Mouse (Mus musculus) urinary bladder, adult 2 months (tissue): ENCODE measurements around the gene Pakap. TPM values are rescaled to one million over a fixed set of nuclear protein-coding genes. Genes with fewer than 3 reads are reported as not detected.

Source experiments
- DNase-seq: peaks from one replicate; pipeline ENCODE4 v3.0.0; 2022; ENCODE audit warnings: low spot score
- polyA plus RNA-seq: library from polyadenylated mRNA; depleted of rRNA; stranded (reverse); fragments of >200 nt; gene quantifications from 2 replicates; pipeline ENCODE4 v1.2.3, GENCODE M21; 2012

Gene Pakap
- polyA plus RNA-seq, 1 experiment: 3.6 TPM

DNA sequence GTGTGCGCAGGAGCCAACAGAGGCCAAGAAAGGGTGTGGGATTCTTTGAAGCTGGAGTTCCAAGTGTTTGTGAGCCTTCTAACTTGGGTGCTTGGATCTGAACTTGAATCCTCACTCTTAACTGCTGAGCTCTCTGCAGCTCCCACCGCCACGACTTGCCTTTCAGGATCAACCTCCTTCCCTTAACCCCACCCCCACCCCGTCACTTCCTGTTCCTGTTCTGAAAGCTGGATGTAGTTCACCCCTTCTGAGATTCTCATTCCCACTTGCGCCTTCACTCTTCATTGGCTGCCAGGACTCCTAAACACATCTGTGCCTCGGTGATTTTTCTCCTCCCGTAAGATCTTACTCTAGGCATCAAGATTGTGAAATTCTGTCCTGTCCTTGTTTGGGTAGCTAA lies 106.4 kb downstream of the Pakap start:
- DNase-seq: no peak

DNA sequence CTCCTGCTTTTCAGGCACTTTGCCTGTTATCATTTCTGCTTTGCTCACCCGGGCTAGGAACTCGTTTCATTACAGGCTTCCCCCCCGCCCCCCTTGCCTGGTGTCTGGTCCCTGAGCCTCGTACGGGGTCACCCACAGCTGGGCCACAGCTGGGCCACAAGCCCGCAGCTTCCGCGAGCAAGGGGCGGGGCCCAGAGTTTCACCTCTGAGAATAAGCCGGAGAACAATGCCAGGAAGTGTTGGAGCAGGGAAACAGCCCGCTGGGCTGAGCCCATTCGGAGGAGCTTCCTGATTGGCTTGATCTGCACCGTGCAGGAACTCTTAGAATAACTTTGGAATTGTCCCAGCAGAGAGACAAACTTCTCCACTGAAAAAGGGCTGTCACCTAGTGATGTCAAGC lies 107.4 kb downstream of the Pakap start:
- DNase-seq: no peak

DNA sequence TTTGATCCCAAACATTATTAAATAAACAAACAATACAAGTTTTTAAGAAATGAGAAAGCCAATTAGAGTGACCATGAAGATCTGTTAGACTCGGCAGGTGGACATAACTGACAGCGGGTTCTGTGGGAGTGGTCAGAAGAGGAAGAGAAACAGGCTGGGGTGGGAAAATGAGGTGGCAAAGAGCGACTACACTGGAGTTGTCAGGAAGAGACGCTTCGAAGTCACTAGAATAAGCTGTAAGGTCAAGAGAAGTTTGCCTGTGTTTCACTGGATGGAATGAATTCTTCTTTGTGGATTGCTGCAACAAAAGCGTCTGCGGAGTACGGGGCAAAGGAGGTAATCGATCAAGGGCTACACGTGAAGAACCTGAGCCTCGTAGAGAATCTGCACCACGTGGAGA lies 109.9 kb downstream of the Pakap start:
- no peak for DNase-seq

DNA sequence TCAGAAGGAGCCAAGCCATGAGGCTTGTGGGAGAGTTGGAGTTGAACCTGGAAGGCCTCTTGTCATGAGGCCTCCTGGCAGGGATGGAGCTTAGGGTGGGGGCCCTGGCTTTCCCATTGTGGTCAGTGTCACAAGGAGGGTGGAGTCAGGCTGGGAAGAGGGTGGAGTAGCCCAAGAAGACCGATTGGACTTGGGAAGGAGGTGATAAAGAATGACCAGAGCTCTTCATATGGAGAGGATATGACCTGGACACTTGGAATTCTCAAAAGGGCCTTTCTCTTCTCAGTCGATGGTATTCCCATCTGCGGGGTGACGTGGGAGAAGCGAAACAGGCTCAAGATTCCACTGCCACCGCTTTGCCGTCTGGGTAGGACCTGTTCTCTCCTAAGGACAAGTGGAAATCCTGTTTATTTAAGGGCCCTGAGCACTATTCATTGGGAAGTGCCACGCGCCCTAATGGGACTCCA lies 111.0 kb downstream of the Pakap start:
- no peak for DNase-seq

DNA sequence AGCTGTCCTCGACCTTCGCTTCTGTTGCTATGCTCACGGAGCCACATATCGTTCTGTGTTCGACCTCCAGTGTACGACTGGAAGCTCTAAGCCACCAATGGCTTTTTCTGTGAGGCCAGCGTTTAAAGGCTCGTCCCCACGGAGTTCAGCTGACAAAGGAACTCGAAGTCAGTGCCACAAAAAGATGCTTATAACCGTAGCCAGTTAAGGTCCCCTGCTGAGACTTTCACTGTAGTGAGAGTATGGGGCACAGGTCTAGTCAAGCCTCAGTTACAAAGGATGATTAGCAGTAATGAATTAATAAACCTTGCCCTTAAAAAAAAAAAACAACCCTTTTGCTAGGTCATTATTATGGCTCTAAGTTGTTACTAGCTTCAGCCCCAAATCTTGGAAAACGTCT lies 112.2 kb downstream of the Pakap start:
- no peak for DNase-seq

DNA sequence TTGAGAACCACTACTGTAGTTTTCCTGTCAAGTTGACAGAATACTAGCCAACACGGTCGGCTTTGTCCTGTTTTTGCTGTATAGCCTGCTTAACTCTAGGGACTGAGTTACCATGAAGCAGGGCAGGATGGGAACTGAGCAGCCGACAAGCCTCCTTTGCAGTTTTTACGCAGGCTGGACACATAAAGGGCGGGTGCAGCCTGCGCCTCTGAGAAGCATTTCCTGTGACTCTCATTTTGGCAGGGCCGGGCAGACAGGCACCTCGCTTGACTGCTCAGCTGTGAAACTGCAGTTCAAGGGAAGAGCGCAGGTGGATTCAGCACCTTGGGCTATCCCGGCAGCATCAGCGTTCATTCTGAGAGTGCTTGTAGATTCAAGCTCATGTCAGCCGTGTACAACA lies 113.5 kb downstream of the Pakap start:
- DNase-seq: no peak

DNA sequence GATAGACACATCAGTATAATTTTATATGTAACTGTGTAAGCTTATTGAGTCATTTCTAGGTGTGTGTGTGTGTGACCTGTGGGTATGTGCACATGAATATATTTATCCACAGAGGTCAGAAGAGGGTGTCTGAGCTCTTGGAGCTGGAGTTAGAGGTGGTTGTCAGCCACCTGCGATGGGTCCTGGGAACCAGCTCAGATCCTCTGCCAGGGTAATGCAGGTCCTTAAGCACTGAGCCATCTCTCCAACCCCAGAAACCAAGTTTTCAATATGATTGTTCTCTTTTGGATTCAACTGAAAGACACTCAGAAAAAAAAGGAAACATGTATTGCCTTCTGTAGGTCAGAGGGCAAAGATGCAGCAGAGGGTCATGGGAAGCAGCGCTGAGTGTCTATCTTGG lies 114.4 kb downstream of the Pakap start:
- DNase-seq: no peak

DNA sequence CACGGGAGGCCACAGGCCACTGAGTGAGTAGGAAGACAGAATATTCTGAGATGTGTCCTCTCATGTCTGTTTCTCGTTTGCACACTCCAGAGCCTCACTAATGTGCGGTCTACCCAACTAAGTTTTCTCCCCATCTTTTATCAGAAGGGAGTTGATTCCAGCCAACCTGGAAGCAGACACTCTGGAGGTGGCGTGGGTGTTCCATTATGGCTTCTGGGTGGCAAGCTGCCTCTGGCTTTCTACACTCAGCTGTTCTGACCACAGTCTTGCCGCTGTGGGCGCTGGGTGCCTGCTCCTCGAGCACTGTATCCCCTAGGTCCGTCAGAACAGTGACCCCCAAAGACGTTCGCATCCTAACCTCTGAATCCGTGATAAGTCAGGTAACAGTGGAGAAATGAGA lies 115.0 kb downstream of the Pakap start:
- DNase-seq: no peak

DNA sequence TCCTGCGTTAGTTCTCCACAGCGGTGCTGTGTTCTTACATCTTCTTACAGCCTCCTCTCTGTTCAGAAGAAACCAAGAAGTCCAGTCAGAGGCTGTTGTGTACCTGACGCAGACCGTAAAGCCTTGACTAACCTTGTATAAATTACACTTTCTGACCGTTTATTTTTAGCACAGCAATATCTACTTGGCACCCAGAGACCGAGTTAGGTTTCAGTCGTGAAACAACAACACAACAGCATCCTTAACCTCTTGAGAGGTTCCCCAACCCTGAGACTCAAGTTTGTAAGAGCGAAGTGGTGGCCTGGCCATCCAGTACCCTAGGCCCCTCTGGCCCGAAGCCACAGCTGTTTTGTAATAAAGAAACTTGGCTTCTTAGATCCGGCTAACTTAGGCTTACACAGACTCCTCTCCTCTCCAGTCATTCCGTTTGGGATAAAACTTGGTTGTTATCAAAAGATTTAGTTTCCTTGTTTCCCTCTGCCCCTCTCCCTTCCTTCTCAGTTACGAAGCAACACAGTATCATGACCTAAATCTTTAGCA lies 116.8 kb downstream of the Pakap start:
- no peak for DNase-seq

DNA sequence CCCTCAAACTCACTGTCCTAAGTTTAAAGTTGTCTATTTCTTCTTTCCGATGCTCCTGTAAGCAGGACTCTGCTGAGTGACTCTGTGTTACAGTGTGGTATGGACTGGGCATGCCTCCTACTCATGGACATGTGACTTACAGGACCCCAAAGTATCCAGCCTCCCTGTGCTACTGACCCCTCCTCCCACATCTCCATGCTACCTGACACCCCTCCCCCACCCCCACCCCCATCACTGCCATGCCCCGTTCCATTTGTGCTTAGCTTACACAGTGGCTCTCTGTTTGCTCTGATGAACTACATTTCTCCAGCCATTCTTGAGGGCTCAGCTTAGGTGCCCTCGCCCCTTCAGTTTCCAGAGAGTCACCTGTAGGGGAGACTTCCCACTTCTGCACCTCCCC lies 118.8 kb downstream of the Pakap start:
- DNase-seq: no peak

DNA sequence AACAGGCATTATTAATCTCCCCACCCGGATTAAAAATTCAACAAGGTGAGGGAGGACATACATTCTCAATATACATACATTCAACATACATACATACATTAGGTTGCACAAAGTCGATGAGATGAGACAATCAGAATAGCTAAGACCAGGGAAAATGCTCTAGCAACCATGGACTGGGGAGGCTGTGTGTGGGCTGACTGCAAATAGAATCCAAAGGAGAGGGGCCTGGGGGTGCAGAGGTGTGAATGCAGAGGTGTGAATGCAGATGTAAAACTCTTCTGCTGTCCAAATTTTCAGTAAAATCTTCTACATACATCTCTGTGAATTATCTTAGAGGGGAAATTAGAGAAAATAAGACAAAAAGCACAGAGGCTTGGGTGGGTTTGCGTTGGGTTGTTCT lies 119.6 kb downstream of the Pakap start:
- DNase-seq: no peak

DNA sequence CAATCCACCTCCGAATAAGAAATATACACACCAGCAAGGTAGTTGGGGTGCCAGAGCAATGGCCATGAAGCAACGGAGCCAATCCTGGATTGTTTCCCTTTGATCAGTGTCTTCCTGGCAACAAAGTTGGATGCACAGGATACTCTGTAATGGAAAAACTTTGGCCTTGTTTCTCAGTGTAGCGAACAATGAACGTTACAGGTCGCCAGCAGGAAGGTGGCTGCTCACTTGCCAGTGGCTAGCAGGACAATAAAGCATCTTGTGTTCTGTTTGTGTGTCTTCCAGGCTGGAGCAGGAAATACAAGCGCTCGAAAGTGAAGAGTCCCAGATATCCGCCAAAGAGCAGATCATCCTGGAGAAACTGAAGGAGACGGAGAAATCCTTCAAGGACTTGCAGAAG lies 120.2 kb downstream of the Pakap start:
- DNase-seq: no peak

DNA sequence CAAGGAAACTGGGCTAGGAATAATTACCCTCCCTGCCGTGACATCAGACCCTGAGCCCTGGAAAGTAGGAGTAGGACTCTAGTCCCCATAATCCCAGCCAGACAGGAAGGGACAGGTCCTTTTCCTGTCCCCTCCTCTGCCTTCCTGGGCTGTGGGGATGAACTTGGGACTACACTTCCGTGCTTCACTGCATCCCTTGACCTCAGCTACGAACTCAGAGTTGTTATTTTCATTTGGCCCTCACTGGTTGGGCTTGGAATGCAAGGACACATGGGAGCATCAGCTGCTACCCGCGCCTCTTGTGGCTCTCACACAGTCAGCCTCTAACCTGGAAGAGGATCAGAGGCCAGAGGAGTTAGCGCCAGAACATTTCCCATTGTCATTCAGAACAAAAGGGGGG lies 122.0 kb downstream of the Pakap start:
- DNase-seq: no peak

DNA sequence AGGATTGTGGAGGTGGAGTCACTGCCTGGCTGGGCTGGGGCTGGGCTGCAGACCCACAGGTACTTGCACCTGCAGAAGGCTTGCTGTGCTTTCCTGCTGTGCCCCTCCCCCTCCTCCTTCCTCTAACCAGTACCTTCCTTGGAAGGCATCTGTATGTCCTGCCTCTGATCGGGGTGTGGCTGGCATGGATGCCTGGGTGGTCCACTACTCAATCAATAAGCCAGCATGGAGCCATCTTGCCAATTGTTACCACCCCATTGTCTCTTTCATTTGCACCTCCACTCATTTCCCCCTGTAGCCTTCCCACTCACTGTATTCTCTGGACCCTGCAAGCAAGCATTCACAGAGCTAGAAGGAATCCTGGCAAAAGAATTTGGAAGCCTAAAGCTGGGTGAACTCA lies 122.8 kb downstream of the Pakap start:
- DNase-seq: no peak

DNA sequence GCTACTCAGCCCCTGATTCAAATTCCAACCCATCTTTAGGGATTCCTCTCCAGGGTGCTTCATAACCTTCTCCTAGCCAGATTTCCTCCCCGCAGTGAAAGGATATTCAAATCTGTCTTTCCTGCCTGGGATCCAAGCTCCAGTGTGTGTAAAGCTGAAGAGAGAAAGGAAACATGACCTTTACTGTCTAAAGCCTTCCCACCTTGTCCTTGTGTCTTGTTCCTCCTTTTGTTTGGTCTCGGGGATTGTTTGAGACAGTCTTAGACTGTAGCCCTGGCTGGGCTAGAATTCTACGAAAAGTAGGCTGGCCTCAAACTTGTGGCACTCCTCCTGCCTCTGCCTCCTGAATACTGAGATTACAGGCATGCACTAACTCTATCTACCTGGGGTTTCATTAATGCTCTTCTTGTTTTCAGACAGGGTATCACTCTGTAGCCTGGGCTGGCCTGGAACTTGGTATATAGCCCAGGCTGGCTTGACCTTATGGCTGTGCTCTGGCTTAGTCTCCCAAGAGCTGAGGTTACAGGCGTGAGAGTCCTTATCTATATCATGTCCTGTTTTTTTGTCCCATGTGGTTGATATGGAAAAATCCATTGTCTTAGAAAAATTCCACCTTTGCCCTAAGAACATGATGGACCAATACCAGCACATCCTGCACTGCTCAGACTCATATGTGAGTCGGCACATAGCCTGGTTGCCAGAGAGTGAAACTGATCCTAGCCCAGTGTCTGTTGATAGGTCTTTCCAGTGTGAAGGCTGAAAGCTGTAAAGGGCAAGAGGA lies 126.6 kb downstream of the Pakap start:
- no peak for DNase-seq

DNA sequence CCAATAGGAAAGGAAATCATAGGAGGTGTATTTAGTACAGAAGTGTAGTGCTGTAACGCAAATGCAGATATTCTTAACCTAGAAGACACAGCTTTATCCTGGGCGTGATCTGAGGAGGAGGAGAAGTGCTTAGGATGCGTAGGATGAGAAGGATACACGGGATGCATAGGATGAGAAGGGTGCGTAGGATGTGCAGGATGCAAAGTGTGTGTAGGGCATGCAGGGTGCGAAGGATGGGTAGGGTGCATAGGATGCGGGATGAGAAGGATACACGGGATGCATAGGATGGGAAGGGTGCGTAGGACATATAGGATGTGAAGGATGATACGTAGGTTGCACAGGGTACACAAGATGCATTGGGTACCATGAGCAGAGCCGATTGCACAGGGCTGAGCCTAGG lies 129.0 kb downstream of the Pakap start:
- no peak for DNase-seq

DNA sequence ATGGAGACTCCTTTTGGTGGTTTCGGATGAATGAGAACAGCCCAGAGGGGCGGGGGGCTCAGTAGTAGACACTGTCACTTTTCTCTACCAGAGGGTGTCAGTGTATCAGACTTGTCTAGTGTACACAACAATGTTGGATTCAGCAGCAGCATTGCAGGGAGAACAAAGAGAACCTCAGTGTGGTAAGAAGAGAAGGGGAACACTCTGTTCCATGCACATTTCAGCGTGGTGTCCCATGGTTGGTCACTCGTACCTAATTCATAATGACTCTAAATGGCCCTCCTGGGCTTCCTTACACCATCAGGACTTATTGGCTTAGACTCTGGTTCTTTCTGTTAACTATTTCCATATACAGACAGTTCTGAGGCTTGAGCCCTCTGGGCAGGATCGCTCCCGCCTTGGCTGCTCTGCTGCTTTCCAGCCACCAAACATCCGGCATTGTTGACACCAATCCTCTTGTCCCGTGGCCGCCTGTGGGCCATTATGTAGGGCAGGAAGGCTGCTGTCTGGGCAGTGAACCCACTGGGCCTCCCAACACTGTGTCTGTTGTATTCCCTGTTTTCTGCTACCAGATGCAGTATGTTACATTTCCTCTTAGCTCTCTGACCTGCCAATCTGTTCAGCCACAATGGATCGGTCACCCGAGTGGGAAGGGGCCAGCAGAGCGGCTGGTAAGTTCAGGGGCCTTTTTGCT lies 130.1 kb downstream of the Pakap start:
- no peak for DNase-seq

DNA sequence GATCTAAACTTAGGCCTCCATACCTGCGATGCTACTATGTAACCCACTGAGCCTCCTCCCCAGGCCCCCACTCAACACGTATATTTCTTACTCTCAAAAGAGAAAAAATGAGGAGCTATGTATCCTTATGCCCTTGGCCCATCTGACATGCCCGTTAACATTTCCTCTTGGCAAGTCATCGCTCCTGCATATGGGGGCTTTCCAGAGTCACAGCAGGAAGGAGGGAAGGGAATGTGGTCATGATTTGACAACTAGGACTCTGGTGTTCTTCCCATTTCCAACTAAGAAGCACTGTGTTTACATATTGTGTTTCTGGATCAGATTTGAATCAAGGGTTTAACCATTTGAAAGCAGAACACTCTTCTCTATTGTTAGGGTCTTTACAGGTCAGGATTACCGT lies 133.6 kb downstream of the Pakap start:
- no peak for DNase-seq

DNA sequence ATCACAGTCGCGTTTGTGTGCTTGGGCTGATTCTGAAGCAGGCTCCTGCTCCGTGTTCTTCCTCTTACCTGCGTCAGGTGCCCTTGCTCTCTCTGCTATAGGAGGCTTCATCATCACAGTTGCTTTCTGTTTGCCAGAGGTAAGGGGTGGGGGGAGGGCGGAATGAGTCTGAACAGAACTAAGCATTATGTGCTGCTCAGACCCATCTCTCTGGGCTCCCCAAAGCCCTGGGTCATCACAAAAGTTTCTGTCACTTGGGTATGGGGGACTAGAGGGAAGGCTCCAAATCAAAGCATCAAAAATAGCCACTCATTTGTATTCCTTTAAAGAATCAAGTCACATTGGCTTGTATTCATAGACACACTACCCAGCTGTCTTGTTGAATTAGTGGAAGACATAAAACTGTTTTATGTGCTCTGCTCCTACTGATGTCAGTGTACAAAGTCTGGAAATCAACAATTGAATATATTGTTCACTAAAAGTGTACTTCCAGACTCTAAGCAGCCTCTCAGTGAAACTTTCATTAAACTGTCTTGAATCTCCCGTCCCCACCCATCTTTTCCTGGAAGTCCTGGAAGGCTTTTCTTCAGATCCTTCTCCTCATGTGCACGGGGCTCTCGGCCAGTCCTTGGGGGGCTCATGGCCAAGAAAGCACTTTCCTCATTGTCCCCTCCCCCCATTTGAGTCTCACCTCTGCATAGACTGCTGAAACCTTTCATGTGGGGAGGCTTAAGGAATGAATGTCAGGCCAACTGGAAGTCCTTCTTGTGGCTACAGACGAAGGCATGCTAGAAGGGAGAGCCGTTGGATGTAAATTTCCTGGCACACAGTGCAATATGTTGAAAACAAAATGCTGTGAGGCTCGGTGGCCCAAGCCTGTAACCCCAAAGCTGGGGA lies 135.8 kb downstream of the Pakap start:
- DNase-seq: no peak

DNA sequence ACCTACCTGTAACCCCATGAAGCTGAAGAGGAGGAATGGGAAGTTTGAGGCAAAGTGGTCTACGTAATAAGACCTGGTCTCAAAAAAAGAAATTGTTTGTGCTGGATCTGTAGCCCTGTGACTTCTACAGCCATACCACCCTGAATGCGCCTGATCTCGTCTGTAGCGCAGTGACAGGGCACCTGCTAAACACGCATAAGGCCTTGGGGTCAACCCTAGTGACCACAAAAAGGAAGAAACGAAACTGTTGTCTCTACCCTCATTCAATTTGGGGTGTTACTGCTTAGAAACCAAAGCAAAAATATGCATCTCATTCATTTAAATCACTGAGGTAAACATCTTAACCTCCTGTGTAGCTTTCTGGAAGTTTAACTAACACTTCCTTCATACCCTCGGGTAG lies 136.6 kb downstream of the Pakap start:
- DNase-seq: no peak

DNA sequence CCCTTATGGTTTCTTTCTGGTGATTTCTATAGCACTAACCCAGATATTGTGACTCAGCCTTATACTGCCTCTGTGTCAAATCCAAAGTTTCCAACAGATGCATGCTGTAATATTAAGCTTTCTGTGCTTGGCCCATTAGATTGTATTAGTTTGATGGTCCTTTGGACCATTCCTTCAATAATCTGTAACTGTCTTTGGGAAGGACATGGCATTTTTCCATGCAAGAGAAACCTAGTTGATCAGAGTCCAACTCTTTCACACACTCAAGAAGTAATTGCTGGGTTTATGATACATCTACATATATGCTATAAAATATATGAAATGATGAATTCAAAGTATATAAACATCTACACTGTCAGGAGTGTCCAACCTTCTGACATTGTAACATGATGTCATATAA lies 147.9 kb downstream of the Pakap start:
- DNase-seq: no peak

DNA sequence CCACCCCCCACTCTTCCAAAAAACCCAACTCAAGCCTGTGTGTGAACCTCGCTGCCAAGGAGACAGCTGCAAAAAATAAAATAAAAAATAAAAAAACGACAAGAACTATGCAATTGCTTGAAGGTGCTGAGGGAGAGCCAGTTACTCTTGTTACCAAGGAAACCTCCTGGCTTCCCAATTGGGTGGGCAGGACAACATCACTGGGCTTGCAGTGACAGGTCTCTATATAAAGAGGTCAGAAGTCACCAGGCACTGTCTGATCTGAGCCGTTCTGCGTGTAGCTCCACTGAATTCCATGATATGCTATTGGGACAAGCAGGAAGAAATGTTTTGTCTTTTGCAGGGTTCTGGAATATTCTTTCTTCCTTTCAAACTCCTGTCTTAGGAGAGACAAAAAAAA lies 148.8 kb downstream of the Pakap start:
- no peak for DNase-seq
